Mouse (Mus musculus): ENCODE data around the gene Adat2.

DNA sequence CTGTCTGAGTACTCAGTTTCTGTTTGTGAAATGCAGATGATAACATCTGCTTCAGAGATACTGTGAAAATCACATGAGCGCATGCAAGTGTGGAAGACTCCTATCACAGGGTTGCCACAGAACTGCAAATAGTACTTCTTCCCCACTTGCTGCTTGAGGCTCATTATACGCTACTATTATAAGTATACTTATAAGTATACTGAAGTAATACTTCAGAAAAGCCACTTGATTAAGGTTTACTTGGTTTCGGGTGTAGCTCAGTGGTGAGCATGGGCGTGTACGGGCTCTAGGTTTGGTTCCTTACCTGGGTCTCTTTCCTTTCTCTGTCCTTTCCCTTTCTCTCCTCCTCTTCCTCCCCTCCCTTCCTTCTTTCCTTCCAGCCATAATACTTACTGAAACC, 11.0 kb upstream of the Adat2 start:
- no peak for TF ChIP-seq POLR2A (IDR thresholded peaks at IDR 0.05; ENCODE audit: insufficient read depth, low read length)
- no peak for TF ChIP-seq CTCF (IDR thresholded peaks at IDR 0.05; ENCODE audit: low read depth, low read length)
- TF ChIP-seq EP300 (IDR thresholded peaks at IDR 0.05; ENCODE audit: insufficient read depth, low read depth, low read length), result no peak
